Mouse (Mus musculus) midbrain, embryonic 11.5 days (tissue): ENCODE data around the gene Mylk3. TPM values are rescaled to one million over a fixed set of nuclear protein-coding genes. Genes with fewer than 3 reads are reported as not detected.

Experiments used
- ATAC-seq: fragments of 200-750 bp; cut with Nextera tagmentation; 2 replicates; pipeline ENCODE4 v1.8.0; 2017; ENCODE audit warnings: moderate TSS enrichment, moderate library complexity; ENCODE audit not compliant: low FRiP score
- DNase-seq: peaks from one replicate; pipeline ENCODE4 v3.0.0; 2015; ENCODE audit warnings: low spot score; ENCODE audit errors: missing footprints
- H3K27ac ChIP-seq: fragments of 300-500 bp; sonication (generic); 2 replicates; pipeline ENCODE4 v1.5.1; 2014; ENCODE audit warnings: low read depth, low read length
- H3K27me3 ChIP-seq: fragments of 300-500 bp; sonication (generic); 2 replicates; pipeline ENCODE4 v1.6.1; 2014; ENCODE audit warnings: mild to moderate bottlenecking, low read length, moderate library complexity, mixed read lengths; ENCODE audit not compliant: control insufficient read depth, insufficient read depth
- H3K36me3 ChIP-seq: fragments of 300-500 bp; sonication (generic); 2 replicates; pipeline ENCODE4 v1.6.1; 2014; ENCODE audit warnings: mild to moderate bottlenecking, low read length, moderate library complexity, mixed read lengths; ENCODE audit not compliant: control insufficient read depth, insufficient read depth
- H3K4me1 ChIP-seq: fragments of 300-500 bp; sonication (generic); 2 replicates; pipeline ENCODE4 v1.6.1; 2014; ENCODE audit warnings: low read length; ENCODE audit not compliant: control insufficient read depth, insufficient read depth
- H3K4me2 ChIP-seq: fragments of 300-500 bp; sonication (generic); 2 replicates; pipeline ENCODE4 v1.6.1; 2014; ENCODE audit warnings: mild to moderate bottlenecking, moderate library complexity
- H3K4me3 ChIP-seq: fragments of 300-500 bp; sonication (generic); 2 replicates; pipeline ENCODE4 v1.5.1; 2014; ENCODE audit warnings: low read depth, low read length
- H3K9ac ChIP-seq: fragments of 300-500 bp; sonication (generic); 2 replicates; pipeline ENCODE4 v1.6.1; 2014; ENCODE audit warnings: low read length
- H3K9me3 ChIP-seq: fragments of 300-500 bp; sonication (generic); 2 replicates; pipeline ENCODE4 v1.6.1; 2016; ENCODE audit warnings: low read length; ENCODE audit not compliant: control insufficient read depth
- WGBS: fragments of 180-500 bp; shearing (Covaris S2); extraction: QIAGEN DNeasy Blood & Tissue Kit; methylation state at CpG from one replicate; pipeline ENCODE4 v1.1.7; 2014; 5-methylcytosine and 5-hydroxymethylcytosine counted together
- polyA plus RNA-seq: library from polyadenylated mRNA; unstranded; fragments of >200 nt; fragmentation: Nextera tagmentation; extraction: Ambion mirVana; gene quantifications from 2 replicates; pipeline ENCODE4 v1.2.1, GENCODE M21; 2014

The Mylk3 gene
- polyA plus RNA-seq, 1 experiment from 2014 or later = 2.1 TPM

GRCm38 (mm10) chr8:85373435-85374039, 12.6 kb downstream of the Mylk3 start:
- Histone ChIP-seq H3K4me2 (no peak overlapping the region), H3K9ac (no peak overlapping the region)
- WGBS = 86% methylated on average over 5 of the region's 5 CpGs

GRCm38 (mm10) chr8:85372465-85372839, 13.7 kb downstream of the Mylk3 start:
- Histone ChIP-seq H3K4me3 (no peak overlapping the region), H3K4me1 (no peaks in the 10 kb centered on the region), H3K27ac (no peak overlapping the region), H3K4me2 (no peak overlapping the region), H3K9me3 (no peaks in the 10 kb centered on the region), H3K9ac (no peak overlapping the region), H3K27me3 (no peaks in the 10 kb centered on the region), H3K36me3 (no peaks in the 10 kb centered on the region)
- 97% methylated on average over 1 of the region's 1 CpGs for WGBS
- ATAC-seq = no peak
- no peak for DNase-seq

More at GRCm38 (mm10) chr8:85373435-85374039, 12.6 kb downstream of the Mylk3 start:
- Histone ChIP-seq H3K27me3 (no peaks in the 10 kb centered on the region), H3K4me1 (no peaks in the 10 kb centered on the region), H3K4me3 (no peak overlapping the region), H3K9me3 (no peaks in the 10 kb centered on the region), H3K36me3 (no peaks in the 10 kb centered on the region), H3K27ac (no peak overlapping the region)
- DNase-seq = no peak
- no peak for ATAC-seq

DNA sequence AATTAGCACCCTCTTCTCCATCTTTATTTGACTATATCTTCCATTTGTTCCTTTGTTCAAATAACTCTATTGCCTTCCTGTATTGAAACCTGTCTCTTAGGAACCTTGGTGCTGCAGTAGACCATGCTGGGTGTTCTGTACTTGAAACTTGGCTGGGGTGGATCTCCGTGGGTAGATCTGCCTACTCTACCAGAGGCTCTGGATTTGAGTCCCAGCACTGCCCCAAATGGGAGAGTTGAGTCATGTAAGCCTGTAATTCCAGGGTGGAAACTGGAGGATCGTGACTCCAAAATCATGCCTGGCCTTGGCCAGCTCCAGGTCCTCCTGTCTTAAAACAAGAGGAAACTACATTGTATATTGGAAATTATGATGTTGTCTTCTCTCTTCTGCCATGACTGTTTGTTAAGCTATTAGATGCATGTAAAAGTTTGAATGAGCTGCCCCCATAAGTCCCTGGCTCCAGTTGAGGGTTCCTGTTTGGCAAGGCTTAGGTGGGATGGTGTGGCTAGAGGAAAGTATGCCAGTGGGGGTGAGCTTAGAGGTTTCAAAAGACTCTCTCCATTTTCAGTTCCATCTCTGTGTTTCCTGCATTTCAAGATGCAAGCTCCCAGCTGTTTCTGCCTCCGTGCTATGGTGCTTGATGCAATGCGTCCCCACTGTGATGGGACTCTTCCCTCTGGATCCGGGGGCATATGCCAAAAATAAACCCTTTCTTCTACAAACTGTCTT, 14.2 kb downstream of the Mylk3 start:
- DNase-seq = no peak
- no peak overlapping the region for H3K9ac ChIP-seq
- H3K4me3 ChIP-seq = no peak overlapping the region
- 84% methylated on average over 5 of the region's 5 CpGs for WGBS
- H3K27me3 ChIP-seq = no peaks in the 10 kb centered on the region
- H3K4me1 ChIP-seq = no peaks in the 10 kb centered on the region
- no peak for ATAC-seq
- no peaks in the 10 kb centered on the region for H3K36me3 ChIP-seq
- H3K27ac ChIP-seq = no peak overlapping the region
- H3K9me3 ChIP-seq = no peaks in the 10 kb centered on the region
- H3K4me2 ChIP-seq = no peak overlapping the region

GRCm38 (mm10) chr8:85365176-85365575, 21.0 kb downstream of the Mylk3 start:
- ATAC-seq = no peak
- no peak overlapping the region for H3K4me3 ChIP-seq
- DNase-seq = no peak
- H3K36me3 ChIP-seq = no peaks in the 10 kb centered on the region
- H3K4me2 ChIP-seq = no peak overlapping the region
- 64% methylated on average over 6 of the region's 6 CpGs for WGBS
- no peaks in the 10 kb centered on the region for H3K9me3 ChIP-seq
- H3K9ac ChIP-seq = no peak overlapping the region
- H3K27me3 ChIP-seq = no peaks in the 10 kb centered on the region
- no peaks in the 10 kb centered on the region for H3K4me1 ChIP-seq
- no peak overlapping the region for H3K27ac ChIP-seq

- H3K4me1 ChIP-seq = no peaks in the 10 kb centered on the region
- H3K4me2 ChIP-seq = no peak overlapping the region
These were observed 21.5 kb downstream of the Mylk3 start for GRCm38 (mm10) chr8:85364628-85365027.

GRCm38 (mm10) chr8:85363406-85363805, 22.7 kb downstream of the Mylk3 start:
- H3K9me3 ChIP-seq = no peaks in the 10 kb centered on the region
- no peak for DNase-seq
- 77% methylated on average over 6 of the region's 6 CpGs for WGBS
- no peak overlapping the region for H3K9ac ChIP-seq
- ATAC-seq = no peak
- H3K4me2 ChIP-seq = no peak overlapping the region
- no peak overlapping the region for H3K27ac ChIP-seq
- no peaks in the 10 kb centered on the region for H3K27me3 ChIP-seq
- H3K36me3 ChIP-seq = no peaks in the 10 kb centered on the region
- H3K4me3 ChIP-seq = no peak overlapping the region
- no peaks in the 10 kb centered on the region for H3K4me1 ChIP-seq

More at GRCm38 (mm10) chr8:85364628-85365027, 21.5 kb downstream of the Mylk3 start:
- ATAC-seq (no peak), DNase-seq (no peak)
- Histone ChIP-seq H3K4me3 (no peak overlapping the region), H3K9me3 (no peaks in the 10 kb centered on the region), H3K9ac (no peak overlapping the region), H3K36me3 (no peaks in the 10 kb centered on the region), H3K27ac (no peak overlapping the region), H3K27me3 (no peaks in the 10 kb centered on the region)
- 90% methylated on average over 11 of the region's 11 CpGs for WGBS

DNA sequence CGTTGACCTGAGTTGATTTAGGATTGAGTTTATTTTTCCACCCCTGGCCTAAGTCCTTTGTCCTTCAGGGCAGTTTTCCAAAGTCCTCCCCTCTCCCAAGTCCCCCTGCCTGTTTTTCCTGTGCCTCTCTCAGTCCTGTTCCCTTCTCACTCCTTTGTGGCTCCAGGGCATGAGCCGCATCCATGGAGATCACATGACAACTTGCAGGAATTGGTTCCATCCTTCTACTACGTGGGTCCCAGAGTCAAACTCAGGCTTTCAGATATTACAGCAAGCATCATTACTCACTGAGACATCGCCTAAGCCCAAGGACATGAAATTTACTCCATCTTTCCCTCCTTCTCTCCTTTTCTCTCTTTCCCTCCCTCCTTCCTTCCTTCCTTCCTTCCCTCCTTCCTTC, 23.9 kb downstream of the Mylk3 start:
- no peak overlapping the region for H3K4me3 ChIP-seq

DNA sequence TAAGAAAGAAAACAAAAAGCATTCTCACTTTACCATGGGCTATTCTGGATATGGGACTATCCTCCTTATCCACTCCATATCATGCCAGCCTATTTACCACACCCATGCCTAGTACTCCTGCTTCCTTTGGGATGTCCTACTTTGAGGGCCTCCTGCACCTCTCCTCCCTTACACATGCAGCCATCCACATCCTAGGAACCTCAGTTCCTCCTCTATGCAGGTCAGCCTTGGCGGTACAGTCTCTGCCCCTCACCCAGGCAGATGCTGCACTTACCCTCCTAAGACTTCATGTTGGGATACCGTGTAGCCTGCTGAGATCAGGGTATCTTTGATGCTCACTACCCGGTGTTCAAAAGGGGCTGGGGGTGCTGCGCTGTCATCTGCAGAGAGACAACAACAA, 32.9 kb downstream of the Mylk3 start:
- no peak for ATAC-seq
- H3K4me3 ChIP-seq = no peak overlapping the region
- H3K36me3 ChIP-seq = no peaks in the 10 kb centered on the region
- no peak overlapping the region for H3K4me2 ChIP-seq
- H3K9me3 ChIP-seq = no peaks in the 10 kb centered on the region
- WGBS = 75% methylated on average over 4 of the region's 4 CpGs
- no peaks in the 10 kb centered on the region for H3K4me1 ChIP-seq
- DNase-seq = no peak
- H3K9ac ChIP-seq = no peak overlapping the region
- H3K27ac ChIP-seq = no peak overlapping the region
- no peaks in the 10 kb centered on the region for H3K27me3 ChIP-seq

More for the DNA sequence above, 23.9 kb downstream of the Mylk3 start:
- DNase-seq (no peak), ATAC-seq (no peak)
- H3K27me3 ChIP-seq = no peaks in the 10 kb centered on the region
- no peak overlapping the region for H3K27ac ChIP-seq
- no peaks in the 10 kb centered on the region for H3K9me3 ChIP-seq
- no peaks in the 10 kb centered on the region for H3K4me1 ChIP-seq
- WGBS = 86% methylated on average over 4 of the region's 4 CpGs
- H3K36me3 ChIP-seq = no peaks in the 10 kb centered on the region
- H3K9ac ChIP-seq = no peak overlapping the region
- H3K4me2 ChIP-seq = no peak overlapping the region

GRCm38 (mm10) chr8:85339871-85340573, 46.1 kb downstream of the Mylk3 start:
- Histone ChIP-seq H3K27me3 (no peaks in the 10 kb centered on the region), H3K36me3 (no peaks in the 10 kb centered on the region), H3K4me2 (no peak overlapping the region), H3K4me3 (no peak overlapping the region), H3K27ac (no peak overlapping the region), H3K9me3 (no peaks in the 10 kb centered on the region), H3K9ac (no peak overlapping the region), H3K4me1 (0 out of 2 replicates have a peak, but pooled peaks cover 3% of the 10 kb centered on the region)
- DNase-seq (no peak), ATAC-seq (peak; percentile 38; the same call in 1 of the 2 replicates)
- 66% methylated on average over 5 of the region's 5 CpGs for WGBS
